Mouse (Mus musculus) lung, adult 18-20 months (tissue): ENCODE measurements around the gene Plppr3.

Source experiments
- DNase-seq, 2 experiments: peaks; one replicate each; pipeline ENCODE4 v3.0.0; 2022; ENCODE audit warnings: mixed read lengths in 2 of 2

Plppr3 gene

GRCm38 (mm10) chr10:79874290-79874862 is at the start of gene Plppr3, which contains the start of gene Prtn3:
TSS of gene Plppr3 (minus strand) at chr10:79874634.
TSS of gene Prtn3 (plus strand) at chr10:79874476.
- DNase-seq = no peak

GRCm38 (mm10) chr10:79921572-79921971 is 47.1 kb upstream of the Plppr3 start:
- no peak for DNase-seq

- DNase-seq = no peak
Measured at GRCm38 (mm10) chr10:79920958-79921535, 46.6 kb upstream of the Plppr3 start, which contains the start of gene R3hdm4. TSS of gene R3hdm4 (minus strand) at chr10:79921208.

- no peak for DNase-seq
Measured at GRCm38 (mm10) chr10:79920056-79920890, 45.8 kb upstream of the Plppr3 start.

GRCm38 (mm10) chr10:79919251-79919849 is 44.9 kb upstream of the Plppr3 start:
- DNase-seq = peak in 1 of 2 experiments; percentile 57

GRCm38 (mm10) chr10:79918231-79919078 is 44.0 kb upstream of the Plppr3 start:
- DNase-seq = peak in 1 of 2 experiments; percentile 57

GRCm38 (mm10) chr10:79917532-79918100 is 43.2 kb upstream of the Plppr3 start:
- DNase-seq = no peak

- peak; percentile 89 to 90 for DNase-seq
Measured at GRCm38 (mm10) chr10:79916808-79917531, 42.5 kb upstream of the Plppr3 start, which contains the start of gene Kiss1r. TSS of gene Kiss1r (plus strand) at chr10:79916971.

GRCm38 (mm10) chr10:79916081-79916480 is 41.6 kb upstream of the Plppr3 start:
- no peak for DNase-seq

- peak; percentile 68 to 80 for DNase-seq
Measured at GRCm38 (mm10) chr10:79914948-79915596, 40.6 kb upstream of the Plppr3 start.

- no peak for DNase-seq
Measured at GRCm38 (mm10) chr10:79914131-79914947, 39.9 kb upstream of the Plppr3 start.

- no peak for DNase-seq
Measured at GRCm38 (mm10) chr10:79912412-79912811, 38.0 kb upstream of the Plppr3 start.

- no peak for DNase-seq
Measured at GRCm38 (mm10) chr10:79910556-79910955, 36.1 kb upstream of the Plppr3 start, which contains the start of gene Gm26602. TSS of gene Gm26602 (plus strand) at chr10:79910856.

- no peak for DNase-seq
Measured at GRCm38 (mm10) chr10:79909092-79909922, 34.9 kb upstream of the Plppr3 start.

- peak; percentile 97 to 98 for DNase-seq
Measured at GRCm38 (mm10) chr10:79908167-79909091, 34.0 kb upstream of the Plppr3 start, which contains the start of gene Med16. TSS of gene Med16 (minus strand) at chr10:79908923.

- no peak for DNase-seq
Measured at GRCm38 (mm10) chr10:79907415-79907814, 33.0 kb upstream of the Plppr3 start.

GRCm38 (mm10) chr10:79906712-79907111 is 32.3 kb upstream of the Plppr3 start:
- DNase-seq = no peak
